Mouse (Mus musculus) cerebellum, adult 9-11 months (tissue): ENCODE measurements around the gene Cd70.

ENCODE experiments used
- DNase-seq: peaks from one replicate; pipeline ENCODE4 v3.0.0; 2022

Gene Cd70

DNA sequence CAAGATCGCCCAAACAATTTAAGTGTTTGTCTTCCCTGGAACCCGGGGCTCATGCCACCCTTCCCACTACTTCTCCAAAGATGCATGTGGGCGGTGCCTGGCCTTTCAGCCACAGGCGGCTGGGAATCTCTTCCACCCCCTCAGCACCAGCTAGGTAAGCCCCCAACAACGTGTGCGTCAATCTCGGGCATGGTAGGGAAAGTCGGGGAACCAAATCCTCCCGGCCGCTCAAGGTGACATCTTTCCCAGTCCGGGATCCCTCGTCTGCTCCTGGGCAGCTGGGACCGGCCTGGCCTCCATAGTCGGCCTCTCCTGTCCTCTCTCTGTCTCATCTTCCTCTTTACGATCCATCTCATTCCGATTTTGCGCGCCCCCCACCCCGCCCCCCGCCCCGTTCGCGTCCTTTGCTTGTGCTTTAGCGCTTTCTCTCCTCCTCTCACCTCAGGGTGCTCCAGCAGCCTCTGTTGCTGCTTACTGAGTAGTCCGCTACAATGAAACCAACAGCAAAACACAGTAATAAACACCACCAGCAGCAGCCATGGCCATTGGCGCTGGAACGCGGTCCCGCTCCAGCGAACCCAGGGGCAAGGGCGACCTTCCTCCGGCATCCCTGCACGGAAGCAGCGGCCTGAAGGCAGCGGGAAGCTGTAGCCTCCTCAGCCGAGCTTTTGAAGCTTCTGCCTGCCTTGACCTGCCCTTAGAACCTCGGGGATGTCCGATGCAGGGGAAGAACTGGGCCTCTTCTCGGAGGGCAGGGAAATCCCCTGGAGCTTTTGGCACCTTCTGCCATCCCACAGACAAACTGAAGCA lies at the start of gene Cd70:
Gene Cd70, minus strand, starts transcription at position 784 of the 810 bp plus-strand sequence.
- peak; percentile 20 for DNase-seq

DNA sequence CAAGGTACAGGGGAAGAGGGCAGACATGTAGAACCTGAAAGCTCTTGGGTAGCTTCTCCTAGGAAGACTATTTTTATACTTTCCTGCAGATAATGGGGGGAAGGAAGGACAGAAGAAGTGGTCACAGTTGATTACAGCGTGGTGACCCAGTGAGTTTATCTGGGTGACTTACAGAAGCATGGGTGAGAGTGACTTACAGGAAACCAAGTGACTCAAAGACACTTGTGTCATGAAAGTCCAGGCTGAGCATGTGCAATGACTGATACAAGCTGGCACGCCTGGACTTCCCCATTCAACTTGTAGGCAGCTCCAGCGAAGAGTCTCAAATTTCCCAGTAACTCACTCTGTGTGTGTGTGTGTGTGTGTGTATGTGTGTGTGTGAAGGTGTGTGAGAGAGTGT lies 48.7 kb upstream of the Cd70 start:
- no peak for DNase-seq

DNA sequence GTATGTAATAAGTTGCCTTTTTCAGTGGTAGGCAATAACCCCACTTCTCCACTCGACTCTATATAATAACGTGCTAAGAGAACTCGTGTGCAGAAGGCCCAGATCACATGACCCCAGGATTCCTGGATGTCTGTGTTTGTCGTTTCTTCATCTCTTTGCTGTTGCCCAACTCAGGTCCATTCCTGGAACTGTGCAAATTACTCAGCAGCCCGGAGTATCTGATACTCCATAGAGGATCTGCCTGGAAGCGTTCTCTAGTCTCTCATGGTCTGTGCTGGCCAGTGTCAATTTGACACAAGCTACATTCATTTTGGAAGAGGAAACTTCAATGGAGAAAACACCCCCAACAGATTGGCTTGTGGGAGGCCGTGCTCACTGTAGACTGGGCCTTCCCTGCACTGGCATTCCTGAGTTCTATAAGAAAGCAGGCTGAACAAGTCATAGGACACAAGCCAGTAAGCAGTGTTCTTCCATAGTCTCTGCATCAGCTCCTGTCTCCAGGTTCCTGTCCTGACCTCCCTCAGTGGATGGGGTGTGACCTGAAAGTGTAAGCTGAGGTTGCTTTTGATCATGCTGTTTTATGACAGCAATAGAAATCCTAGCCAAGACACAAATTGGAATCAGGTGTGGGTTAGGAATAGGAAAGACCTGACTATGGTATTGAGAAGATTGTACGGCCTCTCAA lies 45.9 kb upstream of the Cd70 start:
- no peak for DNase-seq

DNA sequence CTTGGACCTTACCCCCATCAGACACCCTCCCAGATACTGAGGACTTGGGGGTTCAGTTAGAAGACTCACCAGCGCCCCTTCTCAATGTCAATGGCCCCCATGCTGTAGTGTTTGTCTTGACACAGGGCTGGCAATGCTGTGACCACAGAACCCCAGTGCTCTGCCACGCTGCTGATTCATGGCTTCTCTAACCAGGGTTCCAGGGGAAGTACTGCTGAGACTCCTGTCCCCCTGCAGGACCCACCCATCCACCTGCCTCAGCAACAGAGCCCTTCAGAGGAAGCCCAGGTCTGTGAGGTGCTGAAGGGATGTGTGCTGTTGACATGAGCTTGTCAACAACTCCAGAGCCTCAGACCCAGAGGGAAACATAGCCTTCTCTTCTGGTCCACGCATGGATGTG lies 45.2 kb upstream of the Cd70 start:
- no peak for DNase-seq

DNA sequence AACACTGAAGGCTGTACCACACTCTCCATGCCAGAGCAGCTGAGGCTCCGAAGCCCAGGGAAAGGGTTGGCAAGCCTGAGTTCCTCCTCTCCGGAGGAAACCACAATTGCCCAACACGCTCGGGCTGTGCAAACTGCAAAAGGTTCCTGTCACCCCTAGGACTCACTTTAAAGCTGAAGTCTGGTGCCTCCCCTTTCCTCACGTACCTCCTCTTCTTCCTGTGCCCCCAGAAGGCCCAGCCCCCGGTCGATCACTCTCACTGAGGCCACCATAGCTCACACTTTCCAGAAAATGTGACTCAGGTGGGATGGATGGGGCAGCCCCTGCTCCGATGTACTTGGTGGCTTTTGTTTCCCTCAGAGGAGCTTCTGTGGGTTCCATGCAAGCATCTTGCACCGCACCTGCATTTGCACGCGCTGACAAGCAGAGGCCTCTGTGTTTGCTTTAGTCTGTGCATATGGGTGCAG lies 44.5 kb upstream of the Cd70 start, which contains the start of gene Tnfsf14:
Gene Tnfsf14, minus strand, starts transcription at position 137 of the 467 bp plus-strand sequence.
- DNase-seq = no peak

DNA sequence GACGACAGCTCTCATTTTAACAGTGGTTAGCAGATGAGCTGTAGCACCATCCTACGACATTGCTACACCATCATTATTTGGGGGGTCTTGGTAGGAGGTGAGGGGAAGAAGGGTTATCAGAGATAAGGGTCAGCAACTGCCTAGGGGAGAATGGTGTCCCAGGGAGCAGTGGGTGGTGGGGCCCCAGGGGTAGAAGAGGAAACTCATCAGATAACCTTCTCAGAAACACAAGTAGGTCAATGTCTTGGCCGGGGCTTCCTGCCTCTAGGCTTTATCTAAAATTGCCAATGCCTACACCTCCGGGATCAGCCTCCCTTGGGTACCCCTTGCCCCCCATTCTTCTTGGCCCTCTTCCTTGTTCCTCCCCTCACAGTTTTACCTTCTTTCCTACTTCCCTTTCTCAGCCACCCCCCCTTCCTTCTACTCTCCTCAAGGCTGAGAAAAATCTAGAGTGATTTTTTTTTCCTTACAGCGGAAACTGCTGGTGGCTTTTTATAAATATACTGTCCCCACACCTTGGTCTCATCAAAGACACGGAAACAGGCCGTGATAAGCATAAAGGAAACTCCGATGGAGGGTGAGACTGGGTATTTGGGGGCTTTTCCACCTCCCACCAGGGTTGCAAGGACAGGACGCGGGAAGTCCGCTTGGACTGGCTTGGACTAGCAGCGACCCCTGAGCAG lies 39.1 kb upstream of the Cd70 start:
- no peak for DNase-seq

DNA sequence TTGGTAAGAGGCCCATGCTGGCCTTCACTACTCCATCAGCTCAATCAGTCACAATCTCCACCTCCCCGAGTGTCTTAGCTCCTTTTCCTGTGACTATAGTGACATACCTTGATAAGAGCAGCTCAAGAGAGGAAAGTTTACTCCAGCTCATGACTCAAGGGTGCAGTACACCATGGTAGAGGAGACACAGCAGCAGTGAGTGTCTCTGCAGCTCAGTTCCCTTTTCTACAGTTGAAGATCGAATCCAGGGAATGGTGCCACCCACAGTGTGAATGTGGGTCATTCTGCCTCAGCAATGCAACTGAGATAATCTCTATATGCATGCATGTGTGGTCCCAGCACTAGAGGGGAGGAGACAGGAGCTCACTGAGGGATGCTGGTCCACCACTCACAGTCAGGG lies 36.1 kb upstream of the Cd70 start:
- DNase-seq = no peak

DNA sequence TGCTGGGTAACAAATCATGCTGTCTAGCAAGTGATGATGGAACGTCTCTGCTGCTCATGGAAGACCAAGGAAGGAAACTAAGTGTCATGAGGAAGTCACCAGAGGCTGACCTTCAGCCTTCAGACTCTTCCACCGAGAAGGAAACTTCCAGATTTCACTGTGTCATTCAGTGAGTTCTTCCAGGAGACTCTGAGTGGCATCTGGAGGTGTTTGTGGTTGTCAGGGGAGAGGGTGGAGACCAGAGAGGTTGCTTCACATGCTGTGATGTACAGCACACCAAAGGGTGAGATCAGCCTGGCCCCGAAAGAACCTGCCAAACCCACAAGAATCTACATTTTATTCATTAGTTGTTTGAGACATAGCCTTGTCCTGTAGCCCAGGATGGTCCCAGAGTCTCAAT lies 33.3 kb upstream of the Cd70 start:
- DNase-seq = no peak

DNA sequence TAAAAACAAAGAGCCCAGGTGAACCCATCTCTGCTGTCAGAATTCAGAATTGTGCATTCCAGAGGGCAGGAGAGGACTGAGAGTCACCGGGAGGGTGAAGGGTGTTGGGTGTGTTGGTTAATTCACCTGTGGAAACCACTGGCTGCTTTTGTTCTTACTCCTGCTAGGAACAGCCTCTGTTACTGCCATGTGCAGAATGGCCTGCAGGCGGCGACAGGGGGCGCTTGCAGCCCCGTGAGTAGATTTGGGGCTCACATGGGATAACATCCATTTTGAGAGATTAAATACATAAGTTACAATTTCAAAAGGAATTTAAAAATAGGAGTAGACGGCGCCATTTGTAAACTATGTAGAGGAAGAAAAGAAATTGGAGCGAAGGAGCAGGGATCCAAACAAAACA lies 30.8 kb upstream of the Cd70 start:
- no peak for DNase-seq

DNA sequence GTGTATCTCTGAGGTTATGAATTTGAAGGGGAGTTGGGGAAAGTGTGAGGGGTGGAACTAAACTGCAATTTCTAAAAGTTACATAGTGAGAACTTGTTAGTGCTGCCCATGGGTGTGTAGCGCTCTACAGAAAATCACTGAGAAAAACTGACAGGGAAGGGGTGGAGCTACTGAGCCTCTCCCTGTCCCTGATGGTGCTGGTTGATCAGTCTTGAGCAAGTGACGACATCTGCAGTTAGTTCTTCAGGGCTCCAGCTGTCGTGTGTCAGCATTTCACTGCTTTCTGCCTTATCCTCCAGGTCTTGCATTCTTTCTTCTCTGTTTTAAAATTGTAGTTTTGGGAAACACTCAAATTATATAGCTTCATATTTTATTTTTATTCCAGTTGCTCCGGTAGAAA lies 23.8 kb upstream of the Cd70 start:
- no peak for DNase-seq

DNA sequence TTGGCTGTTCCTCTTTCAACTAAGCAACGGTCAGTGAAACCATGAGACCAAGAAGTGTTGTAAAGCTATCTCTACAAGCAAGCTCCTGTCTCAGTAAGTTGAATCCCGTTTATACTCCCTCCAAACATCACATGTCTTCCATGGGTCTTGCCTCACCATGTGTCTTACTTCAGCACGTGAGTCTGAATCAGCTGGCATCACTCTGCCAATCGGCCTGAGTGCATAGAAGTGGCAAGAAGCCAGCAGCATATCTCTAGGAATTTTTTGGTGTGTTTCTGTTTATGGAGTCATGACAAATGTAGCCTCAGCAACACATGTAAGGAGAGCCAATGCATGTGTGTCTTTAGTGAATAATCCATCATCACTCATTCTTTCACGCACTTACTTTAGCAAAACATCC lies 22.8 kb upstream of the Cd70 start:
- no peak for DNase-seq

DNA sequence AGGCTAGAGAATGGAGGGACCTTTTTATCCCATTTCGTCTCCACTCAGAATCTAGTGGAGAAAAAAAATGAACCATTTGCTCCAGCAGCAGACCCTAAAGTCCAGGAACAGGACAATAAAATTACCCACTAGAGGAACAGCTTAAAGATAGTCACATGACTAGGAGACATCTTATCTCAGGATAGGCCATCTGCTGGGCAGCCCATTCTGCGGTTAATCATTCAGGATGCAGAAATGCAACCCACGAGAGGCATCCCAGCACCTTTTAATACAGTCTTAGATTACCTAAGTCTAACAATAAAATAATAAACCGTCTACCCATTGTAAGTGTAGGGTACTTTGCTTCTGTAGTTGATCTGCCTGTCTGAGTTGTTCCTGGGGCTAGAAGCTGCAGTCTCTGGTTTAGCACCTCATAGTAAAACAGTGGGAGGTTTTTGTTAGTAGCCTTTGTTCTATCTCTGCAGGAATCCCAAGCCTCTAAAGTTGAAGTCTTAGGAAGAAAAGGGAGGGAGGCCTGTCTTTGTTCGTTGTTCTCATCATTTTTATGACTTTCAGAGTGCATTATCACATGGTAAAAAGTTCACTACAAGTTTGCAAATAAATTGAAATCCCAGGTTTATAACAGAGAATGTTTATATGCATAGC lies 21.2 kb upstream of the Cd70 start:
- DNase-seq = no peak

DNA sequence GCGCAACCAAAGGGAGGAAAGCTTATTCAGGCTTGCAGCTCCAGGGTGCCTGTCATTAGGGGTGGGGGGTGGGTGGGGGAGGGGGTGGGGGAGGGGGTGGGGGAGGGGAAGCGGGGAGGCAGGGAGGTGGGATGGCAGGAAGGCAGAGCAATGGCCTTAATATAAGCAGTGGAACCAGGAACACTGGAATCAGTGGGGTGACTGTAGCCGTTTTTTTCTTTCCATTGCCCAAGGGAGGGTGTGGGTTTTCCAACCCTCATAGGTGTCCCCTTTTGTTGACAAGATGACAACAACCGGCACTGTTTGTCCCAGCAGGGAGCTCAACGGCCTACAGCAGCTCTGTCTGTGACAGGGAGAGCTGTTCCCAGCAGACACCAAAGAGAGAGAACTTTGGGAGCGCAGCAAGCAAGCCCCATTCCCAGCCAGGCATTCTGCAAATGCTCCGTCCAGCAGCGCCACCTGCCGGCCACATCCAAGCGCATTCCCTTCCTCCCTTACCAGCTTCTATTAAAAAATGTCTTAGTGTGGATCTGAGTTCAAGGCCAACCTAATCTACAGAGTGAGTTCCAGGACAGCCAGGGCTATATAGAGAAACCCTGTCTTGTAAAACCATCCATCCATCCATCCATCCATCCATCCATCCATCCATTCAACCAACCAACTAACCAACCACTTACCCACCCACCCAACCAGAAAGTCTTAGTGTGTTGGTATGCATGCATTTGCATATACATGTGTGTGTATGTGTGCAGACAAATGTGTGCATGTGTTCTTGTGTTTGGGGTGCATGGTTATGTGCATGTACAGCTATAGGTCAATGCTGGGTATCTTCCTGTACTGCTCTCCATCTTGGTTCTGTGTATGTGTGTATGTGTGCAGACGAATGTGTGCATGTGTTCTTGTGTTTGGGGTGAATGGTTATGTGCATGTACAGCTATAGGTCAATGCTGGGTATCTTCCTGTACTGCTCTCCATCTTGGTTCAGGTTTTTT lies 17.5 kb upstream of the Cd70 start:
- DNase-seq = peak; percentile 83

DNA sequence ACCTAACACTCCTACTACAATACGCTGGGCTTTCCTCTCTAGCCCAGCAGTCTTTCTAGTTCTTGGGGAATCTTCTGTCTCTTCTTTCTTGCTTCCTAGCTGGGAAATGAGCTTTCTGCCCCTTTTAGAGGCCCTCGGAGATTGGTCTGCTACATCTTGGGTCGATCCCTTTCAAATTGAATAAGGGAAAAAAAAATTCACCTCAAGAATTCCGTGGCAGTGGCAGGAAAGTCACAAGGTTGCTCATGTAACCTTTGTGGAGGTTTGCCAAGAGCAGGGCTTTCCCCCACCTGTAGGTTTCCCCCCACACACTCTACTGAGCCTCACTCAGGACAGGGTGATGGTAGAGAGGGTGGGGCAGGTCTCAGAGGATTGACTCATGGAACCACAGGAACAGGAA lies 4.2 kb upstream of the Cd70 start:
- no peak for DNase-seq

DNA sequence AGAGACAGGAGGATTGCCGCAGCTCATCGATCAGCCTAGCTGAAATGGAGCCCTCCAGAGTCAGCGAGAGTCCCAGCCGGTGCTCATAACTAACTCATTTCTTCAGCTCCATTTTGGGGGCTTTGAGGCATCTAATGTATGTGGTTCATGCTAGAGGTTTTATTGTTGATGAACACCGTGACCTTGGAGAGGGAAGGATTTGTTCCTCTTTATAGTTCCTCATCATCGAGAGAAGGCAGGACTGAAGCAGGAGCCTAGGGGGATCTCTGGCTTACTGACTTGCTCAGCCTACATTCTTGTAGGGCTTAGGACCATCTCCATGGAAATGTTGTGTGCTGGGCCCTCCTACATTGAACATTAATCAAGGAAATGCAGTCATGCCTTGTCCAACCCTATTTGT lies 3.4 kb upstream of the Cd70 start:
- no peak for DNase-seq

DNA sequence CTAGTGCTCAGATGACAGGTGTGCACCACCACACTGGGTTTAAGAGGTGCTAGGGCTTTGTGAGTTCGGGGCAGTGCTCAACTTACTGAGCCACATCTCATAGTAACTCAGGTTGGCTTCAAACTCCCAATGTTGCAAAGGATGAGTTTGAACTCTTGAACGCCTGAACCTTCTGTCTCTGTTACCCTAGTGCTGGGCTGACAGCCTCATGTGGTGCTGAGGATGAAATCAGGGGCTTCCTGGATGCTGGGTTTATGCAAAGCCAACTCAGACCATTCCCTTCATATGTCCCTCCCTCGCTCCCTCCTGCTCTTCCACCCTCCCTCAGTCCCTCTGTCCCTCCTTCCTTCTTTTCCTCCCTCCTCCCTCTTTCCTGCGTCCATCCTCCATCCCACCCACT lies 1.2 kb downstream of the Cd70 start:
- no peak for DNase-seq

DNA sequence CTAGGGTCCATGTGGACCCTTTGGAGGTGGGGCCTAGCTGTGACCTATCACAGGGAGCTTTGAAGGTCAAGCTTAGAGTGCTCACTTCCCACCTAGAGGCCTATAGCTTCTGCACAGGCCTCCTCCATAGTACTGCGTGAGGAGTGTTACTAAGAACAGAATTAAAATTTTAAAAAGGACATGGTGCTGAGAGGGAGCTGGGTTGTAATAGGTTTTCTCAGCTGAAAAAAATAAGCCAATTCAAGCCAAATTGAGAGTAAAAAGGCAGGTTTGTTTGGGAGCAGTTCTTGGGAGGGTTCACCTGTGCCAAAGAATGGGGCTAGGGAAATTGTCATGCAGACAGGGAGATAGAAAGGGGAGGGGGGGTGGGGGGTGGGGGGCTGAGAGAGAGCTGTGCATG lies 4.5 kb downstream of the Cd70 start:
- no peak for DNase-seq

DNA sequence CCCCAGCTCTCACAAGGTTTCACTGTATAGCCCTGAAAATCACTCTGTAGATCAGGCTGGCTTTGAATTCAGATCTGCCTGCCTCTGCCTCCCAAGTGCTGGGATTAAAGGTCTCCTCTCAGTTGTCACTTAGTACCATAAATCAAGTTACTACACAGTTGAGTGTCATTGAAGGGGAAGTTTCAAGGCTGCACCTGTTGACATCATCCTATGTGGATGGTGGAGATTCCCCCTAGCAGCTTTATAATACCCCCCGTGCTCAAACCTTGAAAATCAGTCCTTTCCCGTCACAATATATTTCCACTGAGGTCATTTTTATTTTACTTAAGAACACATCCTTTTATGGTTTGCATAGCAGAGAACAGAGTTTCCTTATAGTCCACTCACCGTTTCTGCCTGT lies 5.9 kb downstream of the Cd70 start:
- DNase-seq = no peak

DNA sequence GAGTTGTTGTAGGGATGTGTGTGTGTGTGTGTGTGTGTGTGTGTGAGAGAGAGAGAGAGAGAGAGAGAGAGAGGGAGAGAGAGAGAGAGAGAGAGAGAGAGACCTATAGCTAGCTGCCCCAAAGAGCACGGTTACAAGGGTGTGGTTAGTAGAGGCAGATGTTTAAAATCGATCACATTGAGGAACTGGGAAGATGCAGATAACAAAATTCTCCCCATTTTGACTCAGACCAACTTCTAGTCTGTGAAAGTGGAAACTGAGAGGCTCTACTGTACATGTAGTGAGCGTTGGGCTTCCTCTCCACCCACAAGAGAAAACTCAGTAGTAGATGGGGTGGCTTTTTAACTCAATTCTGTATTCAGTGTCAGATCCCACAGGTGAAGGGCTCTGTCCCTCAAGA lies 9.9 kb downstream of the Cd70 start:
- no peak for DNase-seq

DNA sequence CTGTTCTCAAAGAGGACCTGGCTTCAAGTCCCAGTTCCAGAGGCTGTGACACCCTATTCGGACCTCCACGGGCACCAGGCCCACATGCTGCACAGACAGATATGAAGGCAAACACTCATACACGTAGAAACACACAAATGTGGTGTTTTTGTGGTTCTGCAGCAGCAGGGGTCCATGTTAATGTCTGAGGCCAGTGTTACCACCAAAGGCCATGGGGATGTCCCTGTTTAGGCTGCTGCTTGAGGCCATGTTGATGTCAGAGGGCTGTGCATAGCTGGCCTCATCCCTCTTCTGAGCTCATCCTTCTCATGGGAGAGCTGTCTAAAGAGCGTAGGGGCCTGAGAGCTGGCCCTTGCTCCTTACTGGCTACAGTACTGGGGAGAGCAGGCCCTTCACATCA lies 10.9 kb downstream of the Cd70 start:
- DNase-seq = no peak

DNA sequence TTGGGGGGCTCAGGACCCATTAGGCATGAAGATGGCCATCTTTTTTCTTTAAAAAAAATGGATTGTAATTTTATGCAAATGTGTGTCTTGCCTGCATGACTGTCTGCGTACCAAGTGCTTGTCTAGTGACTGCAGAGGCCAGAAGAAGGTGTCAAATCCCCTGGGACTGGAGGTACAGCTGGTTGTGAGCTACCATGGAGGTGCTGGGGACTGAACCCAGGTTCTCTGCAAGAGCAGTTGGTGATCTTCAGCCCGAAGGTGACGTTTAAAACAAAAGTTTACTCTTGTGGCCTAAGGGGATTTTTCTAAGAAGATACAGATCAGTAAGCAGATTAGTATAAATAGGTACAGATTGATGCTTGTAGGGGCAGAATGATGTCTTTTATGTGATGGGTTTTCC lies 13.9 kb downstream of the Cd70 start:
- no peak for DNase-seq

DNA sequence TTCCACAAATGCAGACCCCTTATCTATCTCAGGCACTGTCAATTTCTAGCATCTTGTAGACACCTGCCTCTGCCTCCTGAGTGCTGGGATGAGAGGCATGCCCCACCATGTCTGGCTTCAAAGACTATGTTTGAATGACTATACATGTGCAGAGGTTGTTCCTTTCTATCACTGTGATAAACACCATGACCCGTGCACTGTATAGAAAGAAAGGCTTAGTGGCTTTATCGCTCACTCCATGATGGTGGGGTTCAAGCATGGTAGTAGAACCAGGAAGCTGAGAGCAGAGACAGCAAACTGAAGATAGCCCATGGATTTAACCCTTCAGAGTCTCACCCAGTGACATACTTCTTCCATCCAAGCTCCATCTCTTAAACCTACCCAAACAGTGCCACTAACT lies 14.9 kb downstream of the Cd70 start:
- DNase-seq = no peak
